Comparison of ENCODE assay signal across 18 mouse cellular contexts in genomic region chr12:71957496-71957895, GRCm38 (mm10).
A peak's percentile ranks its signal among the peaks of the same experiment; 100 is the strongest.
DNase-seq lines count a peak whose midpoint lies in the region; ATAC-seq and TF ChIP-seq lines count a peak whose summit lies in the region.
"Had no signal": no experiment of that assay in that cellular context is flagged by ENCODE, and none has a peak within 500 bp of the region (broad histone marks: within the 10 kb centered on the region; RNA-seq: fewer than 3 reads in every experiment).

No protein-coding gene starts in this region.

- H3K27ac ChIP-seq in forebrain, embryonic 14.5 days (ENCODE audit: low read depth, low read length): peak overlapping the region; percentile 49; the same call in 1 of the 2 replicates
- H3K27ac ChIP-seq in forebrain, embryonic 11.5 days (ENCODE audit: low read depth, low read length): no peak overlapping the region
- H3K27ac ChIP-seq in hindbrain, embryonic 14.5 days: no peak overlapping the region
- H3K27ac ChIP-seq: intestine, embryonic 15.5 days had no signal

- ATAC-seq in forebrain, embryonic 14.5 days: peak; percentile 70
- ATAC-seq in forebrain, embryonic 11.5 days (replicated peaks; ENCODE audit: low FRiP score): no peak
- ATAC-seq in hindbrain, embryonic 14.5 days (ENCODE audit: low FRiP score): peak; percentile 54; the same call in 1 of the 2 replicates
- ATAC-seq in frontal cortex, adult (ENCODE audit: low TSS enrichment): no peak
- ATAC-seq: activated CD4-positive, CD25-positive, alpha-beta regulatory T cell, adult 4 months; intestine, embryonic 15.5 days; Patski had no signal

- DNase-seq in forebrain, embryonic 14.5 days (ENCODE audit: low spot score): peak; percentile 68
- DNase-seq in forebrain, embryonic 11.5 days (ENCODE audit: low spot score): no peak
- DNase-seq in left cerebral cortex, postnatal 4 days: peak; percentile 43
- no peak for DNase-seq in left cerebral cortex, postnatal 36 days (ENCODE audit: low spot score in 2 of 2)
- DNase-seq in brain, embryonic 14.5 days (ENCODE audit: low read depth): peak; percentile 89
- no peak for DNase-seq in hindbrain, embryonic 14.5 days (ENCODE audit: low spot score)
- no peak for DNase-seq in kidney, adult 18-20 months
- DNase-seq: adrenal gland, postnatal 14 days; cerebellum, adult 8-10 months; gastrocnemius, postnatal 36 days; heart, postnatal 14 days; right cerebral cortex, postnatal 14 days; thymus, postnatal 25 days had no signal

- H3K27me3 ChIP-seq in forebrain, embryonic 14.5 days (replicated peaks; ENCODE audit: control insufficient read depth, insufficient read depth, low read length): no peaks in the 10 kb centered on the region
- H3K27me3 ChIP-seq in forebrain, embryonic 11.5 days (ENCODE audit: control insufficient read depth, insufficient read depth, low read length): no peaks in the 10 kb centered on the region
- no peaks in the 10 kb centered on the region for H3K27me3 ChIP-seq in hindbrain, embryonic 14.5 days (ENCODE audit: control insufficient read depth, insufficient read depth, low read length)
- H3K27me3 ChIP-seq: intestine, embryonic 15.5 days; Patski had no signal

- TF ChIP-seq CTCF in brain, embryonic 14.5 days (IDR thresholded peaks at IDR 0.05; ENCODE audit: borderline replicate concordance, extremely low read depth, insufficient read depth, insufficient read length): no peak

- peaks cover 37% of the 10 kb centered on the region for H3K36me3 ChIP-seq in forebrain, embryonic 14.5 days (ENCODE audit: control insufficient read depth, insufficient read depth, low read length)
- no peaks in the 10 kb centered on the region; the same call in 1 of the 2 replicates for H3K36me3 ChIP-seq in forebrain, embryonic 11.5 days (ENCODE audit: control insufficient read depth, insufficient read depth, low read length)
- peaks cover 65% of the 10 kb centered on the region for H3K36me3 ChIP-seq in hindbrain, embryonic 14.5 days (replicated peaks; ENCODE audit: control insufficient read depth, insufficient read depth)

- peaks cover 21% of the 10 kb centered on the region for H3K4me1 ChIP-seq in forebrain, embryonic 14.5 days (ENCODE audit: control insufficient read depth, insufficient read depth, low read length)
- peaks cover 3% of the 10 kb centered on the region; the same call in 1 of the 2 replicates for H3K4me1 ChIP-seq in forebrain, embryonic 11.5 days (replicated peaks; ENCODE audit: control insufficient read depth, insufficient read depth, low read length)
- H3K4me1 ChIP-seq in hindbrain, embryonic 14.5 days (replicated peaks; ENCODE audit: control insufficient read depth, insufficient read depth, low read length): peaks cover 12% of the 10 kb centered on the region

- WGBS in forebrain, embryonic 14.5 days: 28% methylated on average over 5 of the region's 5 CpGs
- 67% methylated on average over 5 of the region's 5 CpGs for WGBS in forebrain, embryonic 11.5 days
- WGBS in hindbrain, embryonic 14.5 days: 36% methylated on average over 5 of the region's 5 CpGs

- TF ChIP-seq POLR2A in brain, embryonic 14.5 days (IDR thresholded peaks at IDR 0.05; ENCODE audit: borderline replicate concordance, extremely low read depth, insufficient read depth, insufficient read length, poor library complexity, severe bottlenecking): no peak

- H3K4me2 ChIP-seq in forebrain, embryonic 14.5 days (ENCODE audit: low read length): no peak overlapping the region
- no peak overlapping the region for H3K4me2 ChIP-seq in forebrain, embryonic 11.5 days (ENCODE audit: low read depth, low read length, severe bottlenecking)
- H3K4me2 ChIP-seq in hindbrain, embryonic 14.5 days (replicated peaks): 0 out of 2 replicates have a peak overlapping the region, but pooled peaks have one; percentile 9
- H3K4me2 ChIP-seq: heart, embryonic 11.5 days; intestine, embryonic 15.5 days had no signal

- no peaks in the 10 kb centered on the region for H3K9me3 ChIP-seq in forebrain, embryonic 14.5 days (replicated peaks; ENCODE audit: control insufficient read depth, low read length)
- H3K9me3 ChIP-seq in forebrain, embryonic 11.5 days (ENCODE audit: control insufficient read depth, low read length): no peaks in the 10 kb centered on the region
- no peaks in the 10 kb centered on the region for H3K9me3 ChIP-seq in hindbrain, embryonic 14.5 days (ENCODE audit: control insufficient read depth, low read length)
- H3K9me3 ChIP-seq: intestine, embryonic 15.5 days had no signal

- H3K4me3 ChIP-seq in forebrain, embryonic 14.5 days (ENCODE audit: low read depth, low read length): no peak overlapping the region
- no peak overlapping the region for H3K4me3 ChIP-seq in forebrain, embryonic 11.5 days (ENCODE audit: low read depth, low read length)
- H3K4me3 ChIP-seq in hindbrain, embryonic 14.5 days (replicated peaks; ENCODE audit: low read length): no peak overlapping the region
- H3K4me3 ChIP-seq: intestine, embryonic 15.5 days had no signal

- intact Hi-C loops in left cerebral cortex, postnatal 4 days (cut with DNase I): no loop called here
- intact Hi-C loops in left cerebral cortex, postnatal 36 days (cut with DNase I): no loop called here

- no peak overlapping the region for H3K9ac ChIP-seq in forebrain, embryonic 14.5 days (ENCODE audit: low read length)
- H3K9ac ChIP-seq in forebrain, embryonic 11.5 days (ENCODE audit: low read length): no peak overlapping the region
- no peak overlapping the region for H3K9ac ChIP-seq in hindbrain, embryonic 14.5 days
- H3K9ac ChIP-seq: intestine, embryonic 15.5 days had no signal

Comparison
In these comparisons a context has a peak if more than half of its experiments do, and no peak if none do; other contexts are left out.
1. ATAC-seq: peak in forebrain, embryonic 14.5 days (single experiment) and hindbrain, embryonic 14.5 days (single experiment); none in forebrain, embryonic 11.5 days (single experiment) and frontal cortex, adult (single experiment).
2. DNase-seq: peak in forebrain, embryonic 14.5 days (single experiment), left cerebral cortex, postnatal 4 days (single experiment) and brain, embryonic 14.5 days (single experiment); none in forebrain, embryonic 11.5 days (single experiment), left cerebral cortex, postnatal 36 days (0 of 2), hindbrain, embryonic 14.5 days (single experiment) and kidney, adult 18-20 months (single experiment).